Mouse (Mus musculus): ENCODE measurements around the gene B230219D22Rik.
A peak's percentile ranks its signal among the peaks of the same experiment; 100 is the strongest.
"Not testable (repeated sequence)": the region's sequence is repeated elsewhere in the genome, so short reads cannot be mapped to it uniquely, and the experiment has no call there.

The B230219D22Rik gene

DNA sequence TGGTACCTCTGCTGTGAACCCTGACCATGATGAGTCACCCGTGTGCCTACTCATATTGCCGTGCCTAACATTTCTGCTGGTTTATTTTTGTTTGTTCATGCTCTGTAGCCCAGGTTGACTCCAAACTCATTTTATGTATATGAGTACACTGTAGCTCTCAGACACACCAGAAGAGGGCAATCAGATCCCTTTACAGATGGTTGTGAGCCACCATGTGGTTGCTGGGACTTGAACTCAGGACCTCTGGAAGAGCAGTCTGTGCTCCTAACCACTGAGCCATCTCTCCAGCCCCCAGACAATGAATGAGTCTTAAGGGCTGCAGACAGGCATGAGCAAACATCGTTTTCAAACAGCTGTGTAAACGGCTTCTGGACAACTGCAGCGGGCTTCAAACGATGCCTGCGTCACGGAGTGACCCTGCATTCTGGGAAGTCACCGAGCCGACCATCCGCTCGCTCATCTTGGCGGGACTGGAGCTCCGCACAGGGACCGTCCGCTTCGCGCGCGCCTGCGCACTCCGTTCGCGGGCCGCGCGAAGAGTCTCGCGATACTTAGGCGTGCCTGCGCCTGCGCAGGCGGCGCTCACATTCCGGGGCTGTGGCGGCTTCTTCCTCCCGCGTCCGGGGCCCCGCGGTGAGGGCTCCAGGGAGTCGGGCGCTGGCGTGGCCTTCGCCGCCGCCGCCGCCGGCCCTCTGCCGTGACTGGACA, at the start of gene B230219D22Rik:
Gene B230219D22Rik (plus strand): TSS at position 590 of the 708 bp plus-strand sequence.
- peak; percentile 89 for DNase-seq (ENCODE audit: low spot score)

DNA sequence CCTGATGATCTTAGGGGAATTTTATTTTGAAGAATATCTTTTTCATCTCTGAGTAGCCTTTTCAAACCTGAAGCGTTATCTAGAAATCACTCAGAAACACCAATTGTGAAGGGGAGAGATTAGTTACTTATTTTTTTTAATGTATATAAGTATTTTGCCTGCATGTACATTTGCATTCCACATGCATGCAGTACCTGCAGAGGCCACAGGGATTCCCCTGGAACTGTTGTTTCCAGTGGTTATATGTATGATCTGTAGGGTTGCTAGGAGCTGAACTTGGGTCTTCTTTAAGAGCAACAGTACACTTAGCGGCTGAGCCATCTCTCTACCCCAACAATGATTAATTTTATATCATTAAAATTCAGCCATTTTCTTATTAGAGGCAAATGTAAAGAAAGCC, 48.4 kb upstream of the B230219D22Rik start:
- DNase-seq (ENCODE audit: low spot score): no peak

DNA sequence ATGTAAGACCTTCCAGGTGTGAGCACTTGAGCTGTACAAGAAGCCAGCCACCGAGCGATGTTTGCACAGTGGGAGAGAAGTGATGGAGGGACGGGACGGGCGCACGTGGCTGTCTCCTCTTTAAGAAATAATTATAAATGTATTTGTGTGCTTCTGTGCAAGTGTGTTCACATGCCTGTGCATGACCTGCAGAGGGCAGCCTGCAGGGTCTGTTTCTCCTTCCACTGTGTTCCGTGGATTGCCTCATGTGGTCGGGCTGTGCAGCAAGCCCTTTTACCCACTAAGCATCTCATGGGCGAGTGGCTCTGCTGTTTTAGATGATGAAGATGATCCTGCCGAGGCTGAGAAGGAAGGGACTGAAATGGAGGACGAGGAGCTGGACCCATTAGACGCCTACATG, 42.8 kb upstream of the B230219D22Rik start:
- no peak for DNase-seq (ENCODE audit: low spot score)

DNA sequence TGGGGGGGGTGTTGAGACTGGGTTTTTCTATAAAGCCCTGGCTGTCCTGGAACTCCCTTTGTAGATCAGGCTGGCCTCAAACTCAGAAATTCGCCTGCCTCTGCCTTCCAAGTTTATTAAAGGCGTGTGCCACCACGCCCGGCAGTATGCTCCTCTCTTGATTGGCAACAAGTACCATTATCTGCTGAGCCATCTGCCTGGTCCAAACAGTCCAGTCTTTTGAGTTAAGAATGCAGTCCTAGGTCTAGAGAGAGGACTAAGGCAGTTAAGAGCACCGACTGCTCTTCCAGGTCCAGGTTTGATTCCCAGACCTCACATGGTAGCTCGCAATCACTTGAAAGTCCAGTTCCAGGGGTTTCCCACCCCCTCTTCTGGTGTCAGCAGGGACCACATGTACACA, 41.9 kb upstream of the B230219D22Rik start:
- no peak for DNase-seq (ENCODE audit: low spot score)

DNA sequence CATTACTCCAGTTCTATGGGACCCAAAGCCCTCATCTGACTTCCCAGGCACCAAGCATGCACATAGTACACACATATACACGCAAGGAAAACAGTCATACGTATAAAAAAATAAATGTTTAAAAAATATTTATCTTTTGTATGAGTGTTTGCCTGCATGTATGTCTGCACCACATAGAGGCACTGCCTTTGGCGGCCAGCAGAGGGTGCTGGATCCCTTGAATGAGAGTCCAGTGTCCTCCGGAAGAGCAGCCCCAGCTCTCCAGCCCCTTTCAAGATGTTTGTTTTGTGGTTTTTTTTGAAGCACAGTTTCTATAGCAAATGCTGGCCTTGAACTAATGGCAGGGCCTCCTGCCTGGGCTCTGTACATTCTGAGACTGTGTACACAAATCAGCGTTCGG, 24.4 kb upstream of the B230219D22Rik start:
- peak; percentile 14 for DNase-seq (ENCODE audit: low spot score)

DNA sequence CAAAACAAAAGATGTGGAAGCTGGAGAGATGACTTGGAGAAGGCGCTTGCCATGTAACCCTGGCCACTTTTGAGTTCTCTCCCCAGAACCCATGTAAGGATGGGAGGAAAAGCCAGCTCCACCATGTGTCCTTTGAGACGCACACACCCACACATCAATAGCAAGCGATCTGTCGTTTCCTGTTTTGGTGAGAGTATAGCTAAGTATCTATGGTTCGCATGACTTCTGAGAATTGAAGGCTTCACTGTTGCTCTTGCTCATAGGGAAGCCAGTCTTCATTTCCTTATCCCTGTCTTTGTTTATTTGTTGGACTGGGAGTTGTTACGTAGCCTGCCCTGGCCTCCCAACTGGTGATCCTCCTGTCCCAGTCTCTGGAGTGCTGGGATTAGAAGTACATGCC, 20.2 kb upstream of the B230219D22Rik start:
- DNase-seq (ENCODE audit: low spot score): no peak

DNA sequence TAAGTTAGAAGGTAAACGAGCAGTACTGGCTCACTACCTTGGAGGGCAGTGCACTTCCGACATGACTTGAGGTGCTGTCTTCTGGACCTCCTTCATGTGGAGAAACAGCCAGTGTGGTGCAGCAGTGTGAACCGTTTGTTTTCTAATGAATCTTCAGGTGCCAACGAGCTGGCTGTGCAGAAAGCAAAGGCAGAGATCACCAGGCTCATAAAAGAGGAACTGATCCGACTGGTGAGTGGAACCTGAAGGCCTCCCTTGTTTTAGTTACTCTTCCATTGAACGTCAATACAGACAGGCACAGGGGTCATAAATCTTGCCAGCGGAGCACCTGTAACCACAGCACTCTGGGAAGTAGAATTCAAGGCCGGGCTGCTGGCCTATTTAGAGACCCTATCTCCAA, 15.6 kb upstream of the B230219D22Rik start:
- no peak for DNase-seq (ENCODE audit: low spot score)

DNA sequence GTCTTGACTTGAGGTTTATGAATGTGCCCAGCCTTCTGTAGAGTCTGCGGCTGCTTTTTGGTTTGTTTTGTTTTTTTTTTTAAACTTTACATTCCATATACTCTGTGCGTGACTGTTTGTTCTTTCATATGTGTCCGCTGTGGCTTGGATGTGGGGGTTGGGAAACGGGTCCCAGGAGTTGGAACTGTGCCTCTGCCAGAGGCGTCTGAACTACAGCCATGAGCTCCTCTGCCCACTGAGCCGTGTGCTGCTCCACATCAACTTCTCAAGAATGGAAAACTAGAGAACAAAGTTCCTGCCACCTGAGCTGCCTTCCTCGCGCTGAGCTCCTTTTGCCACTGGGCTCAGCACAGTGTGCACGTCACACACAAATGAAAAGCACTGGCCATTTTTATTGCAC, 10.7 kb upstream of the B230219D22Rik start:
- no peak for DNase-seq (ENCODE audit: low spot score)

DNA sequence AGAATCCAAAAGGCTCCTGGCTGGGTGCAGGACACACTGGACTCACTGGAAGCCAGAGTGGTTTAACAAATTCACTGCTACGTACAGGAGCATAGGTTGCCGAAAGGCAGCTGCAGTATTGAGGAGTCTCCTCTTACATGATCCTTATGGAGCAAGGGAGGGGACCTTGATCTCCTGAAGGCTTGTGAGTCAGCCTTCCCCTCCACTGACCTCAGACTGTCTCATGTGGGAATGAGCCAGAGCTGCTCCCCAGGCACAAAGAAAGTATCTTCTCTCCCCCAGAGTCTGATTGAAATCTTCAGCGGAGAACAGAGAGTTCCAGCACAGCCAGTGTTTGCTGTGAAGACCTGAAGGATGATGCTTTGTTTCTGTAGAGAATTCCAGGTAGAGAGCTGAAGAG, 9.3 kb upstream of the B230219D22Rik start:
- no peak for DNase-seq (ENCODE audit: low spot score)

DNA sequence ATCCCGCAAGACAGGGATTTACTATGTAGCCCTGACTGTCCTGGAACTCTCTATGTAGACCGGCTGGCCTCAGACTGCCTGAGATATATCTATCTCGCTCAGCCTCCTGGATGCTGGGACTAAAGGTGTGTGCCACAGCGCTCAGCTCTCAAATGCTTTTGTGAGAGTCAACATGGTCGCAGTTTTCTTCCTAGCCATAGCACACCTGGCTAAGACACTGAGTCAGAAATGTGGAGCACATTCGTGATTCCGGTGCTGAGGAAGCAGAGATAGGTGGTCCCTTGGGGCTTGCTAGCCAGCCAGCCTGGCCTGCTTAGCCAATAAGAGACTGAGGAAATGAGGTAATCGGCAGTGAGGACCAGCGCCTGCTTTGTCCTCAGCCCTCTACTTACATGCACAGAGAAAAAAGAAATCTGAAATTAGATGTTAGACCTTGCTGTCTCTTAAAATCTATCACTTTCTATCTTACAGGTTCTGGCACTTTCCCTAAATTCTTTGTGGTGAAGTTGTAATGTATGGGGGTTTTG, 6.8 kb upstream of the B230219D22Rik start:
- no peak for DNase-seq (ENCODE audit: low spot score)

DNA sequence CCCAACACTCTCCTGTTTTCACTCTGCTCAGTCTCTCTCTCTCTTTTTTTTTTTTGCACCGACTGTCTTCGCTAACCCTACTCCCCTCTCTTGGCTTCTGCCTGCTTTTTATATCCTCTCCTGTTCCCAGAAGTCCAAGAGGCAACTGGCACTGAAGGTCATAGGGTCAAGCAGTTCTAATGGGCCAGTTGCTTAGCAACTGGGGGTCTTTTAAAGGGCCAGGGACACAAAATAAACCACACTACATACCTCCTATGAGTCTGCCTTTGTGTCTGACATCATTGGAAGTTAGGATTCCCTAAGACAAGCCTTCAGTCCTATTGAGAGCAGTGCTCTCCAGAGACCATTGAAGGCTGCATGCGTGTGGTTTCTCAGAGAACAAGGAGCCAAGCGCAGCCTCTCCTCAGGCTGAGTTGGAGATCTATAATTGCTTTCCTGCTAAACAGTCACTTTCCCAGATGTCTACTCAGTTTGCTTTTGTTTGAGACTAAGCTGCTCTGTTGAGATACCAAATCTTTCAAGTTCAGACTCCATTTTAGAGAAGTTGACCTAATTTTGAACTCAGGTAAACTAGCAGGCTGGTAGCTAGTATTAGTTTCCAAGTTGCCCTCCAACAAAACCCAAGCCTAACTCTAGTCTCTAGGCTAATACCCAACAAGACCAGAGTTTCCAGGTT, 4.9 kb upstream of the B230219D22Rik start:
- no peak for DNase-seq (ENCODE audit: low spot score)

DNA sequence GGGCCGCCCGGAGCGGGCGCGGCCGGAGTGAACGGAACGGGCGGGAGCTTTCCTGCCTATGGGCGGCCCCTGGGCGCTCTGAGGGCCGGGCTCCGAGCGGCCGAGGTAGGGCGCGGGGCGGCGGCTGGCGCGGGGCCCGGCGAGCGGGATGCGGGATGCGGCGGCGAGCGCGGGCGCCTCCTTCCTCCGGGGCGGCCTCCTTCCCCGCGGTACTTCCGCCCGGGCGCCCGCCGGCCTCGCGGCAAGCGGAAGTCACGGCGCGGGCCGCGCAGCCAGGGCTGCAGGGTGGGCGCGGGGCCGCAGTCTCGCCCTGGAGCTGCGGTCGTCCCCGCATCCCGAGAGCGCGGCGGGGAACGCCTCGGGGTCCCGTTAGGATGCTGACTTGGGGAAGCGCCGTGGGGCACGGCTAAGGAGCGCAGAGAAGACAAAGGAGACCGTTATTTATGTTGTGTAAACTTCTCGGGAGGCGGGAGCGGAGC, 358 bp downstream of the B230219D22Rik start:
- peak; percentile 26 for DNase-seq (ENCODE audit: low spot score)

DNA sequence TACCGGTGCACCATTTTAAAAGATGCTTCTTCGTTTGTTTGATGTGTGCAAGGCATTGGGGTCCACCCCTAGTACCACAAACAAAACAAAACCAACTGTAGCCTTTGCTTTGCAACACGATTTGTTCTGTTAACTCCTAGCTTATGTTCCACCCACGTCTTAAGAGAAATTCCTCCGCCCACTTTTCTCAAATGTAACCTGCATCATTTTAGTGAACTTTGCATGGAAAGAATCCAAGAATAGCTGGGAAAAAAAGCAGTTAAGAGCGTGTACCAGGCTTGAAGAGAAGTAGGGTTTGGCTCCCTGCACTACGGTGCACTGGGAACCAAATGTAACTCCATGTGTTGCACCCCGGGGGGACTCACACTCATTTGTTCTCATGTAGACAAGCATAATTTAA, 1.2 kb downstream of the B230219D22Rik start:
- DNase-seq (ENCODE audit: low spot score): no peak

DNA sequence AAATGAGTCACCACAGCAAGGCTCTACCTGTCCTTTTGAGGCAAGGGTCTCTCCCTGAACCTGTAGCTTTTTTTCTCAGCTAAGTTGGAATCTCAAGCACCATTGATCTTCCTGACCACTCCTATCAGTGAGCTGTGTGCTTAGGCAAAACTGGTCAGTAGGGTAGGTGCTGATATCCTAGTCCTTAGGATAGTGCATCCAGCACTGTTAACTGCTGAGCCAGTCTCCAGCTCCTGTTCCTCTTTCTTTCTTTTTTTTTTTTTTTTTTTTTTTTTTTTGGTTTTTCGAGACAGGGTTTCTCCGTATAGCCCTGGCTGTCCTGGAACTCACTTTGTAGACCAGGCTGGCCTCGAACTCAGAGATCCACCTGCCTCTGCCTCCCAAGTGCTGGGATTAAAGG, 3.1 kb downstream of the B230219D22Rik start:
- not testable (repeated sequence) for DNase-seq (ENCODE audit: low spot score)

DNA sequence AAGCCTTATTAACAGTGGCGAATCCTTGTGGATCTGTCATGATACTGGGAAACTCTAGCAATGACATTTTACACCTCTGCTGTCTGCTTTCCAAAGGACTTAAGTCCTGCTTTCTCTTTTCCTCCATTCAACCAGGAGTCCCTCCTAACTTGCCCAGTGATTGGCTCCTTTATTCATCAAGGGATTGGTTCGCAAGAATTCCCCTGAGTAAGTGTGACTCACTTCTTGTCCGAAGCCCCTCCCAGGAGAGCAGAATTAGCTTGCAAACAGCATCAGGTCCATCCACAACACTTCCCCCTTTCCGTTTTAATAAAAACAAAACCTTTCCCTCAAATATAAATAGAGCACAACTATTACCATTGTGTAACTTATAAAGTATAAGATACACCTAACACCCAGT, 11.4 kb downstream of the B230219D22Rik start:
- DNase-seq (ENCODE audit: low spot score): no peak

DNA sequence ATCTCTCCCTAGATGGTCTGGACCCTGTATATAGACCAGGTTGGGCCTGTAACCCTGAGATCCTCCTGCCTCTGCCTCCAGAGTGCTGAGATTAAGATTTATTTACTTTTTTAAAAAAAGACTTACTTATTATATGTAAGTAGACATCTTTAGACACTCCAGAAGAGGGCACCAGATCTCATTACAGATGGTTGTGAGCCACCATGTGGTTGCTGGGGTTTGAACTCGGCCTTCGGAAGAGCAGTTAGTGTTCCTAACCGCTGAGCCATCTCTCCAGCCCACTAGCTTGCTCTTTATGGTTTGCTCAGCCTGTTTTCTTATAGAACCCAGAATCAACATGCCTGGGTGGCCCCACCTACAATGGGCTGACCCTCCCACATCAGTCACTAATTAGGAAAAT, 19.9 kb downstream of the B230219D22Rik start:
- no peak for DNase-seq (ENCODE audit: low spot score)

DNA sequence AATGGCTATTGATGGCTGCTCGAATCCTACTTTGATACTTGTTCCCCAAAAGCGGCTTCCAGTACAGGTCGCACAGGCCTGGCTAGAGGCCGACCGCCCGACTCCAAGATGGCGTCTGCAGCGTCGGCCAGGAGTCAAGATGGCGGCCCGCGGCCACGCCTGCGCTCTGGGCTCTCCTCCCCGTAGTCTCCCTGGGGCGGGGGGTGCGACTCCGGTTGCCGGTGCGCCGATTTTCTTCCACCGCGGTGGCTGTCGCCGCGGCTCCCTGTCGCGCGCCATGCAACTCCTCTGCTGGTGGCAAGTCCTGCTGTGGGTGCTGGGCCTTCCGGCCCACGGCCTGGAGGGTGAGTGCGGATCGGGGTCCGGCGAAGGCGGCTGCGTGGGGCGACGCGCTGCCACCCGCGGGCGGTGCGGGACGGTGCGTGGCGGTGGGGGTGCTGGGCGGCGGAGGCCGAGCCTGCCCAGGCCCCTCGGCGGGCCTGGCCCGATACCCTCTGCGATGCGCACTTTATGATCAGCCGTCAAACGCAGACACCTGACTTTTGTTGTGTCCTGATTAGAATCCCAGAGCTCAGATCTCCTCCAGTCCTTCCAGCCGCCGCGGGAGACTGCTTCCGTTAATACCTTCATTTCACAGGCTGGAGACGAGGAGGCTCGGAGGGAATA, 21.7 kb downstream of the B230219D22Rik start, which contains the start of gene Txndc15:
Gene Txndc15 (plus strand): TSS at position 150 of the 666 bp plus-strand sequence.
- DNase-seq (ENCODE audit: low spot score): peak; percentile 84

DNA sequence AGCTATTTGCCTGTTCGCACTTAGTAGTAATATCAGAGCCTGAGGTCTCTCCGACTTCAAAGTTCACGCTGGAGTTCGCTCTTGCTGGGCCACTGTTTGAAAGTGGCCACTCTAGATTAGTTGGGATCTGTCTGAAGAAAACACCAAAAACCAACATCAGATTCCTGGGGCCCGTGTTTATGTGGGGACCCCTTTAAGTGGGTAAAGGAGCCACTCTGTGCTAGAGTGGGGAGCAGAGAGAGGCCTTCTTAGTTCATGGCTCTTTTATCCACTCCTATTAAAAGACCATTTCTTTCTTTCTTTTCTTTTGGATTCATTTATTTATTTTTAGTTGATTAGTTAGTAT, 22.2 kb downstream of the B230219D22Rik start:
- DNase-seq (ENCODE audit: low spot score): no peak

DNA sequence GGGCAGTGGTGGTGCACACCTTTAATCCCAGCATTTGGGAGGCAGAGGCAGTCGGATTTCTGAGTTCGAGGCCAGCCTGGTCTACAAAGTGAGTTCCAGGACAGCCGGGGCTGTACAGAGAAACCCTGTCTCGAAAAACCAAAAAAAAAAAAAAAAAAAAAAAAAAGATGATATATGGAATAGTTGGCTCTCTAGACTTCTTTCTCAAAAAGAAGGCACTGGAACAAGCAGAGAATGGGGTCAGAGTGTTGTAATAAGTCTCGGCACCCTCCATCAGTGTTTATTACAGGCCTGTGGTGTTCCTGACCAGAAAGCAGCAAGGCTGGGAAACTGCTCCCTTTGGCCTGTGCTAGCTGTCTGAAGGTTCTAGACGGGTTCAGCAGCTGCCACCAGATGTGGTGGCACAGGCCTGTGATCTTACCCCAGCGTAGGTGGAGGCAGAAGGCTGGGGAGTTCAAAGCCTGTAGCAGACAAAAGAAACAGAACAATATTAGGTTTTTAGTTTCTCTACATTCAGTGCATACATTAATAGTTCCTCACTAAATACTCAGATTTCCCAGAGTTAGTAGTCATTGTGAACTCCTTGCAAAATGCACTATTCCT, 23.1 kb downstream of the B230219D22Rik start:
- no peak for DNase-seq (ENCODE audit: low spot score)

DNA sequence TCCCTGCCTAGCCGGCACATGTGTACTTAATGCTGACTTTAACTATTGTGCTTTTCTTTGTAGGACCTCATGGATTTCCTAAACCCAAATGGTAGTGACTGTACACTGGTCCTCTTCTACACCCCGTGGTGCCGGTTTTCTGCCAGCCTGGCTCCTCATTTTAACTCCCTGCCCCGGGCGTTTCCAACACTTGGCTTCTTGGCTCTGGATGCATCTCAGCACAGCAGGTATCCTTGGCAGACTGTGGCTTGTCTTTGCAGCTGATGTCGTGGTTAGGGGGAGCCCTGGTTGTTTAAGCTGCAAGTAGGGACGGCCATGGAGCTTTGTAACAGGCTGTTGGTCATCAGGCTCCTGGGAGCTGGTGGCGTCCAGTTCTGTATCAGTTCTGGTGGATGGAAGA, 28.6 kb downstream of the B230219D22Rik start:
- no peak for DNase-seq (ENCODE audit: low spot score)

DNA sequence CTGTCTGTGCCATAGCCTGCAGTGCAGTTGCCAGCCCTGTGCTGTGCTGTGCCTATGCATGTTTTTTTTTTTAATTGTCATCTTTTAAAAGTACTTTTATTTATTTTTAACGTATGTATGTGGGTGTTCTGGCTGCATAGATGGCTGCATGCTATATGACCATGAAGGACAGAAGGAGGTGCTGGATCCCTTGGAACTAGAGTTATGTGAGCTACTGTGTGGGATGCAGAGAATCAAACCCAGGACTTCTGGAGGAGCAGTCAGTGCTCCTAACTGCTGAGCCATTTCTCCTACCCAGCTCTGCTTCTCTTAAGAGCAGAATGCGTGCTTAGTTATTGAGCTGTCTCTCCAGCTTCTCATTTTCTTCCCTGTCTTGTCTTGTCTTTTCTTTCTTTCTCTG, 29.1 kb downstream of the B230219D22Rik start:
- no peak for DNase-seq (ENCODE audit: low spot score)

DNA sequence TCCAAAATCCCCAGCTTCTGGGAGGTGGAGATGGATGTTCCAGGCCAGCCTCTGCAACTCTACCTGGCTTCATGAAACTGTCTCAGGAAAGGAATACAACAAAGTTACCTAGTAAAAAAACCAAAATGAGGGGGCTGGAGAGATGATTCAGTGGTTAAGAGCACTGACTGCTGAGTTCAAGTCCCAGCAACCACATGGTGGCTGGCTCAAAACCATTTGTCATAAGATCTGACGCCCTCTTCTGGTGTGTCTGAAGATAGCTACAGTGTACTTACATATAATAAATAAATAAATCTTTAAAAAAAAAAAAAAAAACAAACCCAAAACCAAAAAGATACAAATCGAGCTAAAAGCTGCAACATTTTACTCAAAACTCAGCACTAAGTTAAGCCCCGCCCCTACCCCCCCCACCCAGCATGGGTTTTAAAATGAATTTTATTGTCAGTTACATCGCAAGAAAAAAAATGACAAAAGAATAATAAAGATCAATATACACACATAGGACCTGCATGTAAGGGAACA, 33.7 kb downstream of the B230219D22Rik start:
- no peak for DNase-seq (ENCODE audit: low spot score)

Measured in lung, postnatal 25 days (tissue).